18 mouse cellular contexts compared by ENCODE assay signal in the genomic region with DNA sequence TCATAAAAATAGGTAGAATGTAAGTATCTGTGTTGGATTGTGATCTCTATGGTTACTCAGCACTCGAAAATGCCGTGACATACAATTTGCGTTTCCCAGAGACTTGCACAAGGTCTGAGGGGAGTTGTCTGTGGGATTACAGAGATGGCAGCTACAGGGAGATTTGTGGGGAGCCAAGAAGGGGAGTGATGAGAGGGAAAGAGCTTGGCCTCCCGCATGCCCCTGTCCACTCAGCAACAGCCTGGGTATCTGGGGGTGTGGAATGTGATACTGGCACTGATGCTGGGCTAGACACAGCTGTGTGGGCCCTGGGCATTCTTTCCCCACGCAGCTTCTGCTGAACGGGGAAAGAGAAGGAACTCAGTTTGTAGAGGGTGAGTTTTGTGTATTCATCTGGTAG.
"Had no signal": no experiment of that assay in that cellular context is flagged by ENCODE, and none has a peak within 500 bp of the region (broad histone marks: within the 10 kb centered on the region; RNA-seq: fewer than 3 reads in every experiment).

No protein-coding gene starts in this region.

- H3K4me2 ChIP-seq: limb, embryonic 13.5 days; liver, embryonic 12.5 days; liver, embryonic 15.5 days; lung, embryonic 15.5 days had no signal

- H3K4me3 ChIP-seq: layer of hippocampus, adult 2 months; limb, embryonic 10.5 days; limb, embryonic 13.5 days; liver, embryonic 12.5 days; liver, embryonic 15.5 days; lung, embryonic 15.5 days; megakaryocyte, embryonic 14.5 days; midbrain, embryonic 10.5 days had no signal

- ATAC-seq: liver, embryonic 12.5 days had no signal

- H3K27ac ChIP-seq: kidney, postnatal 0 days; layer of hippocampus, adult 2 months; limb, embryonic 10.5 days; limb, embryonic 13.5 days; liver, embryonic 12.5 days; liver, embryonic 15.5 days; lung, embryonic 15.5 days; midbrain, embryonic 10.5 days had no signal

- H3K9ac ChIP-seq: limb, embryonic 13.5 days; liver, embryonic 12.5 days; liver, embryonic 15.5 days; lung, embryonic 15.5 days had no signal

- DNase-seq: kidney, adult 2 months; kidney, postnatal 25 days; layer of hippocampus, adult 9-11 months; liver; lung, adult 18-20 months; lung, postnatal 10 days; lung, postnatal 36 days; midbrain, embryonic 14.5 days; thymus, postnatal 25 days had no signal

- H3K9me3 ChIP-seq: limb, embryonic 10.5 days; limb, embryonic 13.5 days; liver, embryonic 12.5 days; liver, embryonic 15.5 days; lung, embryonic 15.5 days; megakaryocyte, embryonic 14.5 days; midbrain, embryonic 10.5 days had no signal

- H3K36me3 ChIP-seq: limb, embryonic 10.5 days; limb, embryonic 13.5 days; liver, embryonic 12.5 days; liver, embryonic 15.5 days; lung, embryonic 15.5 days; midbrain, embryonic 10.5 days had no signal
